Mouse (Mus musculus): ENCODE data around the gene Uba5. TPM values are rescaled to one million over a fixed set of nuclear protein-coding genes. Genes with fewer than 3 reads are reported as not detected.

The Uba5 gene
- polyA plus RNA-seq (2014; fragmentation: Nextera tagmentation; extraction: Ambion mirVana), result 67.5 and 69.8 TPM in 2 replicates

GRCm38 (mm10) chr9:104062430-104063243 is at the start of gene Uba5:
TSS of gene Uba5 (minus strand) at chr9:104063134.
- peaks cover 11% of the 10 kb centered on the region for H3K4me1 ChIP-seq (ENCODE audit: control insufficient read depth, insufficient read depth, low read length)
- peak within 1 kb of the TSS; percentile 85 for H3K9ac ChIP-seq (ENCODE audit: low read depth, low read length)
- peak within 1 kb of the TSS; percentile 70; the same call in 1 of the 2 replicates for H3K27ac ChIP-seq (replicated peaks; ENCODE audit: low read depth, low read length)
- peak within 1 kb of the TSS; percentile 90 for H3K4me3 ChIP-seq (ENCODE audit: low read depth, low read length)
- peak; percentile 60 for ATAC-seq (ENCODE audit: low read depth)
- no peaks in the 10 kb centered on the region for H3K9me3 ChIP-seq (ENCODE audit: control insufficient read depth, low read length)
- H3K27me3 ChIP-seq (replicated peaks; ENCODE audit: control insufficient read depth, insufficient read depth, low read length), result no peaks in the 10 kb centered on the region
- H3K4me2 ChIP-seq (ENCODE audit: low read depth, low read length), result peak within 1 kb of the TSS; percentile 96
- H3K36me3 ChIP-seq (ENCODE audit: control insufficient read depth, insufficient read depth, low read length), result peaks cover 25% of the 10 kb centered on the region
- DNase-seq (ENCODE audit: low spot score), result peak; percentile 89
- WGBS, result under 1% methylated on average over 40 of the region's 59 CpGs

GRCm38 (mm10) chr9:104109151-104109550 is 46.2 kb upstream of the Uba5 start:
- H3K4me1 ChIP-seq (ENCODE audit: control insufficient read depth, insufficient read depth, low read length), result peaks cover 11% of the 10 kb centered on the region; the same call in 1 of the 2 replicates
- H3K9me3 ChIP-seq (ENCODE audit: control insufficient read depth, low read length), result peaks cover 8% of the 10 kb centered on the region; the same call in 1 of the 2 replicates
- DNase-seq (ENCODE audit: low spot score) (peak; percentile 71), ATAC-seq (ENCODE audit: low read depth) (peak; percentile 47; the same call in 1 of the 2 replicates)
- WGBS, result 59% methylated on average over 5 of the region's 5 CpGs
- no peak overlapping the region for H3K9ac ChIP-seq (ENCODE audit: low read depth, low read length)
- H3K4me2 ChIP-seq (ENCODE audit: low read depth, low read length), result no peak overlapping the region
- H3K36me3 ChIP-seq (ENCODE audit: control insufficient read depth, insufficient read depth, low read length), result no peaks in the 10 kb centered on the region
- H3K27me3 ChIP-seq (replicated peaks; ENCODE audit: control insufficient read depth, insufficient read depth, low read length), result no peaks in the 10 kb centered on the region
- peak overlapping the region; percentile 49; the same call in 1 of the 2 replicates for H3K27ac ChIP-seq (replicated peaks; ENCODE audit: low read depth, low read length)
- no peak overlapping the region for H3K4me3 ChIP-seq (ENCODE audit: low read depth, low read length)

- Histone ChIP-seq H3K4me3 (ENCODE audit: low read depth, low read length) (no peak overlapping the region), H3K27me3 (replicated peaks; ENCODE audit: control insufficient read depth, insufficient read depth, low read length) (no peaks in the 10 kb centered on the region), H3K9me3 (ENCODE audit: control insufficient read depth, low read length) (peaks cover 8% of the 10 kb centered on the region; the same call in 1 of the 2 replicates), H3K4me1 (ENCODE audit: control insufficient read depth, insufficient read depth, low read length) (peaks cover 11% of the 10 kb centered on the region; the same call in 1 of the 2 replicates), H3K4me2 (ENCODE audit: low read depth, low read length) (no peak overlapping the region), H3K27ac (replicated peaks; ENCODE audit: low read depth, low read length) (peak overlapping the region; percentile 49; the same call in 1 of the 2 replicates), H3K9ac (ENCODE audit: low read depth, low read length) (no peak overlapping the region), H3K36me3 (ENCODE audit: control insufficient read depth, insufficient read depth, low read length) (no peaks in the 10 kb centered on the region)
- WGBS, result 56% methylated on average over 2 of the region's 2 CpGs
- ATAC-seq (ENCODE audit: low read depth), result peak; percentile 30; the same call in 1 of the 2 replicates
- DNase-seq (ENCODE audit: low spot score), result no peak
Measured at GRCm38 (mm10) chr9:104108571-104109143, 45.7 kb upstream of the Uba5 start.

- no peak overlapping the region for H3K9ac ChIP-seq (ENCODE audit: low read depth, low read length)
- H3K36me3 ChIP-seq (ENCODE audit: control insufficient read depth, insufficient read depth, low read length), result no peaks in the 10 kb centered on the region
- H3K4me3 ChIP-seq (ENCODE audit: low read depth, low read length), result no peak overlapping the region
- WGBS, result 80% methylated on average over 6 of the region's 6 CpGs
- DNase-seq (ENCODE audit: low spot score) (no peak), ATAC-seq (ENCODE audit: low read depth) (no peak)
- H3K4me2 ChIP-seq (ENCODE audit: low read depth, low read length), result no peak overlapping the region
- peaks cover 8% of the 10 kb centered on the region for H3K4me1 ChIP-seq (ENCODE audit: control insufficient read depth, insufficient read depth, low read length)
- H3K9me3 ChIP-seq (ENCODE audit: control insufficient read depth, low read length), result peaks cover 8% of the 10 kb centered on the region; the same call in 1 of the 2 replicates
- H3K27ac ChIP-seq (replicated peaks; ENCODE audit: low read depth, low read length), result no peak overlapping the region
- H3K27me3 ChIP-seq (replicated peaks; ENCODE audit: control insufficient read depth, insufficient read depth, low read length), result no peaks in the 10 kb centered on the region
Measured at GRCm38 (mm10) chr9:104107482-104107881, 44.5 kb upstream of the Uba5 start.

GRCm38 (mm10) chr9:104106930-104107329 is 44.0 kb upstream of the Uba5 start:
- H3K9ac ChIP-seq (ENCODE audit: low read depth, low read length), result no peak overlapping the region
- H3K27me3 ChIP-seq (replicated peaks; ENCODE audit: control insufficient read depth, insufficient read depth, low read length), result no peaks in the 10 kb centered on the region
- 78% methylated on average over 9 of the region's 9 CpGs for WGBS
- DNase-seq (ENCODE audit: low spot score) (no peak), ATAC-seq (ENCODE audit: low read depth) (no peak)
- H3K27ac ChIP-seq (replicated peaks; ENCODE audit: low read depth, low read length), result no peak overlapping the region
- no peaks in the 10 kb centered on the region for H3K36me3 ChIP-seq (ENCODE audit: control insufficient read depth, insufficient read depth, low read length)
- H3K4me1 ChIP-seq (ENCODE audit: control insufficient read depth, insufficient read depth, low read length), result peaks cover 13% of the 10 kb centered on the region
- H3K4me2 ChIP-seq (ENCODE audit: low read depth, low read length), result no peak overlapping the region
- H3K4me3 ChIP-seq (ENCODE audit: low read depth, low read length), result no peak overlapping the region
- peaks cover 7% of the 10 kb centered on the region; the same call in 1 of the 2 replicates for H3K9me3 ChIP-seq (ENCODE audit: control insufficient read depth, low read length)

GRCm38 (mm10) chr9:104104986-104105385 is 42.1 kb upstream of the Uba5 start:
- Histone ChIP-seq H3K4me3 (ENCODE audit: low read depth, low read length) (no peak overlapping the region), H3K9ac (ENCODE audit: low read depth, low read length) (no peak overlapping the region), H3K27me3 (replicated peaks; ENCODE audit: control insufficient read depth, insufficient read depth, low read length) (no peaks in the 10 kb centered on the region), H3K4me2 (ENCODE audit: low read depth, low read length) (no peak overlapping the region), H3K27ac (replicated peaks; ENCODE audit: low read depth, low read length) (no peak overlapping the region), H3K36me3 (ENCODE audit: control insufficient read depth, insufficient read depth, low read length) (no peaks in the 10 kb centered on the region), H3K4me1 (ENCODE audit: control insufficient read depth, insufficient read depth, low read length) (peaks cover 19% of the 10 kb centered on the region), H3K9me3 (ENCODE audit: control insufficient read depth, low read length) (no peaks in the 10 kb centered on the region)
- no peak for DNase-seq (ENCODE audit: low spot score)
- no peak for ATAC-seq (ENCODE audit: low read depth)
- WGBS, result 73% methylated on average over 2 of the region's 2 CpGs

- H3K27me3 ChIP-seq (replicated peaks; ENCODE audit: control insufficient read depth, insufficient read depth, low read length), result no peaks in the 10 kb centered on the region
- H3K4me2 ChIP-seq (ENCODE audit: low read depth, low read length), result no peak overlapping the region
- no peak for ATAC-seq (ENCODE audit: low read depth)
- WGBS, result 38% methylated on average over 2 of the region's 2 CpGs
- H3K9me3 ChIP-seq (ENCODE audit: control insufficient read depth, low read length), result no peaks in the 10 kb centered on the region
- H3K4me3 ChIP-seq (ENCODE audit: low read depth, low read length), result no peak overlapping the region
- 0 out of 2 replicates have a peak overlapping the region, but pooled peaks have one; percentile 40 for H3K27ac ChIP-seq (replicated peaks; ENCODE audit: low read depth, low read length)
- DNase-seq (ENCODE audit: low spot score), result no peak
- H3K36me3 ChIP-seq (ENCODE audit: control insufficient read depth, insufficient read depth, low read length), result no peaks in the 10 kb centered on the region
- H3K9ac ChIP-seq (ENCODE audit: low read depth, low read length), result no peak overlapping the region
- peaks cover 12% of the 10 kb centered on the region for H3K4me1 ChIP-seq (ENCODE audit: control insufficient read depth, insufficient read depth, low read length)
Measured at GRCm38 (mm10) chr9:104102901-104103300, 40.0 kb upstream of the Uba5 start.

GRCm38 (mm10) chr9:104102301-104102700 is 39.4 kb upstream of the Uba5 start:
- H3K4me1 ChIP-seq (ENCODE audit: control insufficient read depth, insufficient read depth, low read length), result peaks cover 12% of the 10 kb centered on the region
- peak overlapping the region; percentile 11; the same call in 1 of the 2 replicates for H3K4me2 ChIP-seq (ENCODE audit: low read depth, low read length)
- peak; percentile 81 for DNase-seq (ENCODE audit: low spot score)
- no peaks in the 10 kb centered on the region for H3K27me3 ChIP-seq (replicated peaks; ENCODE audit: control insufficient read depth, insufficient read depth, low read length)
- H3K4me3 ChIP-seq (ENCODE audit: low read depth, low read length), result no peak overlapping the region
- ATAC-seq (ENCODE audit: low read depth), result peak; percentile 59
- no peaks in the 10 kb centered on the region for H3K9me3 ChIP-seq (ENCODE audit: control insufficient read depth, low read length)
- no peaks in the 10 kb centered on the region for H3K36me3 ChIP-seq (ENCODE audit: control insufficient read depth, insufficient read depth, low read length)
- H3K9ac ChIP-seq (ENCODE audit: low read depth, low read length), result no peak overlapping the region
- 22% methylated on average over 6 of the region's 6 CpGs for WGBS
- peak overlapping the region; percentile 40; the same call in 1 of the 2 replicates for H3K27ac ChIP-seq (replicated peaks; ENCODE audit: low read depth, low read length)

Data from embryonic facial prominence, embryonic 14.5 days (tissue).